Mouse (Mus musculus) lung, adult 2 months (tissue): ENCODE results near the gene Vps13c.

Experiments
- CTCF ChIP-seq: fragments of 200-500 bp; IDR thresholded peaks from 2 replicates; pipeline ENCODE4 v1.5.1; 2011; ENCODE audit warnings: mild to moderate bottlenecking, low read length, control low read depth; ENCODE audit not compliant: insufficient read depth
- POLR2A ChIP-seq: fragments of 200-500 bp; IDR thresholded peaks from 2 replicates; pipeline ENCODE4 v1.6.1; 2011; ENCODE audit warnings: low read depth, mild to moderate bottlenecking, control low read depth, low read length, borderline replicate concordance; ENCODE audit errors: extremely low read depth

DNA sequence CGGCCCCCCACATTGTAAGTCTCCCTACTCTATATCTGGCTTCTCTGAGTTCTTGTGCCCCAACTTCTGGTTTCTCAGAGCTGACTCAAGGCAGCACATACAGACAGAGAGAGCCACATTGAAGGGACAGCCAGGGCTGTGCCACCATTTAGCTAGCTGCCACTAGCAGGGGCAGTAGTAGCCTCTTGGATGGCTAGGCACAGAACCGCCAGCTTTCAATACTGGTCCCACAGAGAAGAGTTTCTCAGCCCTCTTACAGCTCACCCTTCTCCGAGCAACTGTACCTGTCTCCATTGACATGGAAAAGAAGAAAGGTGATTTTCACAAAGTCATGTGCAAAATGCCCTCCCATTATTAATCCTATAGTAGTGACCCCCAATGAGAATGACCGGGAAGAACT is 45.5 kb upstream of the Vps13c start:
- no peak for TF ChIP-seq CTCF
- TF ChIP-seq POLR2A = no peak
